Mouse (Mus musculus) liver, adult 2 months (tissue): ENCODE results near the gene Auts2.

Experiments
- CTCF ChIP-seq: fragments of 200-500 bp; IDR thresholded peaks from 2 replicates; pipeline ENCODE4 v1.5.1; 2011; ENCODE audit warnings: low read depth, low read length, control low read depth
- POLR2A ChIP-seq: fragments of 200-500 bp; IDR thresholded peaks from 2 replicates; pipeline ENCODE4 v1.6.1; 2011; ENCODE audit warnings: low read length, control low read depth; ENCODE audit not compliant: insufficient read depth; ENCODE audit errors: extremely low read depth

DNA sequence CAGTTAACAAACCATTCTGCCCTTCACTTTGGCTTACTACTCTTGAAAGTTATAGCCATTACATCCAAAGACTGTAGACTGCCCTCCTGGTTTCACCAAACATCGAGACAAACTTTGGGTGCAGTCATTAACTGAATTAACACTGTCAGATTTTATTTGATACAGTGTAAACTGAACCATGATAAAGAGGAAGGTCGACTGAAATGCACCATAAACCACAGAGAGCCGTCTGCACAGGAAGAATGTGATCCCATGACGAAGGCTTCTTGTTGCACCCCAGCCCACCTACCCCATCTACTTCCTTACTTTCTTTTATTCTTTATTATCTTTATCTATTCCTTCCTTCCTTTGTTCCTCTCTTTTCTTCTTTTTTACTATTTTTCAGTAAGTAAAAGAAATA is 412.6 kb downstream of the Auts2 start:
- TF ChIP-seq POLR2A = no peak
- TF ChIP-seq CTCF = no peak
